Mouse (Mus musculus) left cerebral cortex, postnatal 36 days (tissue): ENCODE measurements at regions not wholly inside any gene's neighbourhood (a gene's known extent, or its start where the extent isn't known, plus 50 kb on each side); places are given as distances from the start of the nearest gene placed in this dataset.

Experiments
- DNase-seq, 2 experiments: peaks; one replicate each; pipeline ENCODE4 v3.0.0; 2021 to 2022; ENCODE audit warnings: low spot score in 2 of 2, mixed read lengths in 1 of 2
- intact Hi-C: fragments of 180-260 bp; cut with DNase I; formaldehyde crosslinking; loops from one replicate; pipeline ENCODE4 v1.15.1; 2025

DNA sequence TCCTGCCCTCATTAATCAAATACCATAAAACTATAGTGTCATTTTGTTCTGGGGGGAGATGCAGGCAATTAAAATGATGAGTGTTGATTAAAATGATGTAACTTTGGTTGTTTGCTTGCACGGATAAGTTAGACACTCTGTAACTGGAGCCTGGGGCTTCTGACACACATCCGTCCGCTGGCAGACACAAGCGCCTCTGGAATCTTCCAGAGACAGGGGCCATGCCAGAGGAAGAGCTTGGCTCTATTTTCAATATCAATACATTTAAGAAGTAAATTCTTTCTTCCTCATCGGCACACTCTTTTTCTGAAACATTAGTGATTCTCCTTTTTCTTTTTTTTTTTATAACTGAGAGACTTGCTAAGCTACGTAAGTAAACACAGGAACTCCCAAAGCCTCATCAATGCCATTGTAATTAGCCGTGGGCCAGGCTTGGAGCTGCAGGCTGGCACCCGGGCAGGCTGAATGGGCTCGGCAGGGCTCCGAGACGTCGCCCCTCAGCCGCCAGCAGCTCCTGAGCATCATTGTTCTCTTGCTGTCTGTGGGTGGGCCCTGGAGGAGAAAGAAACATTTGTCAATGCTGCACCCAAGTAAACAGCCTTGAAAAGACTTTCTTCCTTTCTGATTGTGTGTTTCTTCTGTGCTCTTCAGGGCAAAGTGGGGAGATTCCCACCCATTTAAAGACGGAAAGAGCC, 151.4 kb upstream of the A230072I06Rik start:
- DNase-seq, result no peak
- intact Hi-C loops, result no loop called here

DNA sequence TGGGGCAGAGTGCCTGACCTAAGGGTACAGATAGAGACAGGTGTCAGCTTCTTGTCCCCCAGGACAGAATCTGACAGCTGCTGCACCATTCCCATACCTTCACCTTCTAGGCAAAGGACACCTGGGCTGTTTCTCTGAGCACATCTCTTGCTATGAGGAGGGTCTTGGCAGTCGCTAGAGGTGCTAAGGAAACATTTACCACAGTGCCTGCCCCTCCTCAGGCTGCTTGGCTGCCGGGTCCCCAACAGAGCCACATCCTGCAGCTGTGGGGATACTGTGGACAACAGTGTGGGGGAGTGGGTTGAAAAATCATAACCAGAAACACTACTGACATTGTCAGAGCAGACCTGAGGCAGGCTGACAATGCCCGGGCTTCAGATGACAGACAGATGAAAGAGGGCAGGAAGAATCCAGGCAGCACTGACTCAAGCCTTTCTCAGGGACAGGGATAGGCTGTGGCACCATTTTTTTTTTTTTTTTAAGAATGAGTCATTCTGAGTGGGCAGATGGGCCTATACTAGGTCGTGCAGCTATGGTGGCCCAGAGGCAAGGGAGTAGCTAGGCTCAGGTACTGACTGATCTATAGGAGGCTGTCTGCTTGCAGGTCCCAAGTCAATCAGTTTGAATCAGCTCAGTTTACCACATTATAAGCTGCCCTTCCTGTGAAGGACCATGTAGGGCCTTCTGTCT, 150.7 kb upstream of the A230072I06Rik start:
- no peak for DNase-seq
- intact Hi-C loops, result no loop called here

DNA sequence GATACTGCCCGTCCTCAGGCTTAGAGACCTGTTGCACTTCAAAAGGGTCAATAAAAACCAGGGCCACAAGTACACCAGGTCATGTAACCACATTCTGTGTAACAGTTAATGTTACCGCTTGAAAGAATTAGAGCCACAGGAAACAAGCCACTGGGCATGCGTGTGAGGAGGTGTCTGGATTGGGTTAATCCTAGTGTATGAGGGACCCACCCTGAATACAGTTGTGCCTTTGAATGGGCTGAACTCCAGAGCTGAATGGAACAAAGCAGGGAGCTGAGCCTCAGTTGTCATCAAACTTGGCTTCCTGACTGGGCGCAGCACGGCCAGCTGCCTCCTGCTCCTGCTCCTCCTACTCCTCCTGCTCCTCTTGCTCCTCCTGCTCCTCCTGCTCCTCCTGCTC, 148.0 kb upstream of the A230072I06Rik start:
- intact Hi-C loops, result no loop called here
- no peak for DNase-seq

DNA sequence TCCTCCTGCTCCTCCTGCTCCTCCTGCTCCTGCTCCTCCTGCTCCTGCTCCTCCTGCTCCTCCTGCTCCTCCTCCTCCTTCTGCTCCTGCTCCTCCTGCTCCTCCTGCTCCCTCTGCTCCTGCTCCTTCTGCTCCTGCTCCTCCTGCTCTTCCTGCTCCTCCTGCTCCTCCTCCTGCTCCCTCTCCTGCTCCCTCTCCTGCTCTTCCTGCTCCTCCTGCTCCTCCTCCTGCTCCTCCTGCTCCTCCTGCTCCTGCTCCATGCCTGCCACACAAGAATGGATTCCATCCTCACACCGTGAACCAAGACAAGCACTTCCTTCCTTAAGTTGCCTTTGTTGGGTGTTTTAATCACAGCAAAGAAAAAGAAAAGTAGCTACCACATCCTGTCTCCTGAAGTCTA, 144.4 kb upstream of the A230072I06Rik start:
- DNase-seq, result no peak
- intact Hi-C loops, result no loop called here

DNA sequence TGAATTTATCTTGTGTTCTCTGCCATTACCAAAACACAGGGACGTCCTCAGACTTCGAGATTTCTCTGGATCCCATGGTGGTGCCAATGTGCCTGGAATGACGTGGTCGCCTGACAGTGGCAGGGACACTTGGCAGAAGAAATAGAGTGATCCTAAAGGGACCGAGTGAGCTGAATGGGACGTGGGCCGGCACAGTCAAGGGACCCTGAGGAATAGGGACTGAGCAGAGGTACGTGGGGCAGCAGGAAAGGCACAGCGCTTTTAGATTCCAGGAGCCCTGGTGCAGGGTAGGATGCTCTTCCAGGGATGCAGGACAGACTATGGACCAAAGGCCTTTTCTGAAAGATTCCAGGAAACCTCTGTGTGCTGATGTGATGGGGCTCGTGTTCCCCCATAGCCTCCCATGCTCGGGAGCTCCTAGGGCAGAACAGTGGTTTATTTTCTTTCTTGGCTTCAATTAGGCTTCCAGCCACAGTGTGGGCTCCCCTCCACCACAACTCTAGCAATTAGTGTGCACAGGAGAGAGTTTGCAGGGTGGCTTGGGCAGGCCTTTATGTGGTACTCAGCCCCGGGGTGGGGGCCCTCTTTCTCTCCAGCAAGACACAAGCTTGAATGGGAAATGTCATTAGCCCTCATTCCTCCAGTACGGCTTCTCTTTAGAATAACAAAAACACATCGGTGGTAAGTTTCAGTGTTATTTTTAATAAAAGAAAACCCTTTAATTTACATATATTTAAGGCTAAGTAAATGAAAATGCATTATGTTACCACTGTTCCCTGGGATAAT, 143.0 kb upstream of the A230072I06Rik start:
- DNase-seq, result no peak

DNA sequence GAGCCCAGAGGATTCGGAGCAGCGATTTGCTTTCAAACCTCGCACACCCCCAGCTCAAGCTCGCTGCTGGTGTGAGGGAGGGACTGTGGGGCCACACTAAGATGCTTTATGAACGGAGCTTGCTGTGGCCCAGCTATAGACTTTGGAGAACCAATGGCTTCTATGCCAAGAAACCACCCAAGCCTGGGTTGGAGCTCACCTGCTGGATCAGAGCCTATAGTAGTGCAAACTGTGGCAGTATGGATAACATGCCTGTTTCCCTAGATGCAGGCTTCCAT, 142.5 kb upstream of the A230072I06Rik start:
- DNase-seq, result no peak
- intact Hi-C loops, result no loop called here

More for the DNA sequence above, 143.0 kb upstream of the A230072I06Rik start:
- intact Hi-C loops, result no loop called here

DNA sequence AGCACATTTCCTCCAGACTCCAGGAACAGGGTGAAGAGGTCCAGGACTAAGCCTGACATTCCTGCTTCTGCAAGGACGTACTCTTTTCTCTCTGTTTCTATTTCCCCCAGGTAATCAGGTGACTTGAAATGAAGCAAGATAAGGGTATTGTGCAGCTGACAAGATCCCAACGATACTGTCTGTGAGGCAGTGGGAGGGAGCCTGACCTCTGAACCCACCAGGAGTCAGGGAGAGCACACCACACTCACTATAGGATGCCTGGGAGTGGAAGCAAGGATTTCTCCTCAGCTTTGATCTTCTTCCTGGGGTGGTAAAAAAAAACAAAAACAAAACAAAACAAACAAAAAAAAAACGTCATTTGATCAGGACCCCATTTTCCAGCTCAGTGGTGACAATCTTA, 141.1 kb upstream of the A230072I06Rik start:
- DNase-seq, result no peak
- intact Hi-C loops, result no loop called here

DNA sequence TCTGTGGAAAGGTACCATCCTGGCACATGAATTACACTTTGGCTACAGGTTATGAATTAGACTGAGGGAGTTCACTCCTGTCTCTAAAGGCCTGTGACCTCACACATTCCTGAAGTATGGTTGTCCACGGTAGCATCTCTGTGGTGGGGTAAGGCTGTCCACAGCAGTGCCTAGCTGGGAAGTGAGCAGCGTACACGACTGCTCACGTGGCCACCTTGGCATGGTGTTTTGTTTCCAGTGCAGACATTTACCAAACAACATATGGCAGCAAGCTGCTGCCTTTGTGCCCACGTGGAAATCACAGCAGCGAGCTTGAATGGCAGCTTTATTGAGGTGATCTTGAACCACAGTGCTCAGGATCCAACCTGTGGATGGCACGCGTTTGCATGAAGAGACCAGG, 140.7 kb upstream of the A230072I06Rik start:
- no peak for DNase-seq
- intact Hi-C loops, result no loop called here

DNA sequence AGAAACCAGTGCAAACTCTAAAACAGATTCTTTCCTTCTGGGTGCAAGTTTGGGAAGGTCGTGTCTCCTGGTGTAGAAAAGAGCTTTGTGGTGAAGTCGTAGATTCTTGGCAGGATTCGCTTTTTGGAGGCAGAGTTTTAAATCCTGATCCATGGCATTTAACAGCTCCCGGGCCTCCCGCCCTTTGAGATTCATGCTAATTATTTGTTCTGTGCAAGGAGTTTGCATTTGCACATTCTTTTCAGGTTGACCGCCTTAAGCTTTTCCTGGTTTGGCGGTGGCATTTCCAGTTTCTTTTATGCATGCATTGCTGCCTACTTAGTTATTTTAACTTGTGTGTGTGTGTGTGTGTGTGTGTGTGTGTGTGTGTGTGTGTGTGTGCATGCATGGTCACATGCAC, 126.9 kb upstream of the A230072I06Rik start:
- intact Hi-C loops, result no loop called here
- no peak for DNase-seq

DNA sequence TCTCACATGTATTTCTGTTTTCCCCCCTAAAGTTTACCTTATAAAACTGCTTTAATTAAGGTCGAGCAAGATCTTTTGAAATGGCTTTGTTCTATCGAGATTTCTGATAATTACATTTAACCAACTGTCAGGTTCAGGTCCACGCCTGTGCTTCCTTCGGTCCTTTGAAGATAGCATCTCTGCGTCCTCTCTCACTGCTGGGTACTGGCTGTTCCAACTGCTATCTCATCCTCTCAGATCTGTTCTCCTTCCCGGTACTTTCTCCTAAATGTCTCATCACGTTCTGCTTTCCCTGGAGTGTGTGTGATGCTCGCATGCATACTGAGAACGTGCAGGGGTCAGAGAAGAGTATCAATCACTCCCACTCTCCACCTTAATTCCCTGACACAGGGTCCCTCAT, 125.8 kb upstream of the A230072I06Rik start:
- DNase-seq, result no peak
- intact Hi-C loops, result no loop called here

DNA sequence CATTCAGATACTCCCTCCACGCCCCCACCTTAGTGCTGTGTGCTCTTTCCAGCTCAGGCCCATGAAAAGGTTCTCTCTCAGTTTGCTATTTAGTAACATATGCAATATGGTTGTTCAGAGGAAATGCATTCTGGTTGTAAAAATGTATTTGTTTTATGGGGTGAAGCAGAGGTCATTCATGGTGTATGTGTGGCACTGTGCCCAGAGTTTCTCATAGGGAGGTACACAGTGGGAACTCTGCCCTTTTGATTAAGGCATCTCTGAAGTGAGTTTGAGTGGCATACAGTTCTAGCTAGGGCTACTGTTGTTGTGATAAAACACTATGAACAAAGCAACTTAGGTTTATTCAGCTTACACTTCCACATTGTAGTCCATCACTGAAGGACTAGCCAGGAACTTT, 121.7 kb upstream of the A230072I06Rik start:
- intact Hi-C loops, result no loop called here
- no peak for DNase-seq

DNA sequence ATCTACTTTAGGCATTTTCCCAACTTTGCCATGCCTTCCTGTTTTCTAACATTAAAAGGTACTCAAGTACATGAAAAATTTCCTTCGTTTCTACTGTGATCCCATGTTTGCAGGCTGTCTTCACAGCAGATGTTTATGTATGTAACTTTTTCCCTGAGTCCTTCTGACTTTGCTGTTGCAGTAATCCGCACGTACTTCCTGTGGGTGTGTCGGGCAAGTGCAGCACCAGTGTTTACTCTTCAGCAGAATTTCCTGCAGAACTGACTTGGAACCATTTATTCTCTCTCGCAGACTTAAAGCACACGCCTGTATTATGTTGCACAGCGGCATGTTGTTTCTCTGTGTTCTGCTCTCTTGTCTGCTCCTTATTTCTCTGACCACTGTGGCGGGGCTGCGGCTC, 120.4 kb upstream of the A230072I06Rik start:
- intact Hi-C loops, result no loop called here
- no peak for DNase-seq

DNA sequence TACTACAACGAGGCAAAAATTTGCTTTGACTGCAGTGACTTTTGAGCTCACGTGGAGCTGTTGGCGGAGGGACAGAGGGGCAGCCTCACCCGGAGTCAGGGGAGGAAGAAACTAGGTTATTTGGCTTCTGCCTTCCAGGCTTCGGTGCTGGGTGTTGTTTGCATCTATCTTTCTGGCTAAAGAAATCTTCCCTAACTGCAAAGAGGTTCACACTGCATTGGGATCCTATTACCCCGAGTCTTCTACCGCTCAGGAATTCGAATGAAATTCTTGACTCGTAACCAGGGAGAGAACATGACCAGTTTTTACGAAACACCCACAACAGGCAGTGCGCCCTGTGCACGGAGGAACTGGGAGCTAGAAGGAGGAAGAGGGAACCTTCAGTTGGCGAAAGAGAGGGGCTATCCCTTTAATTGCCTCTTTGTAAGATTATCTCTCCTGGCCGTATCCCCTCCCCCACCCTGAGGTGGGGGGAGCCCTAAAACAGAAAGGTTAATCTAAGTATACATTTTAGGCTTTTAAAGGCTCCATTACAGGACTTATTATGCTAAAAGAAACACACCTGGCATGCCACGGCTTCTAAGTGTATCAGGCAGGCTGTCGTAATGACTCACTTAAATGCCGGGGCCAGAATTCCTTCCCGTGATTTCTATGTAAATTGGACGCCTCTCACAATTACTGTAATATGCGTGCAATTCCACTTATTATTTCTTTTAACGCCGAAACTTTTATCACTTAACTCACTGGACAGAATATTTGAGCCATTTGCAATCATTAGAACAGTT, 115.5 kb upstream of the A230072I06Rik start:
- DNase-seq, result no peak
- intact Hi-C loops, result loop anchor here (10.0 kb wide), 1 partner anchor 168 kb away; no protein-coding TSS in a partner anchor

DNA sequence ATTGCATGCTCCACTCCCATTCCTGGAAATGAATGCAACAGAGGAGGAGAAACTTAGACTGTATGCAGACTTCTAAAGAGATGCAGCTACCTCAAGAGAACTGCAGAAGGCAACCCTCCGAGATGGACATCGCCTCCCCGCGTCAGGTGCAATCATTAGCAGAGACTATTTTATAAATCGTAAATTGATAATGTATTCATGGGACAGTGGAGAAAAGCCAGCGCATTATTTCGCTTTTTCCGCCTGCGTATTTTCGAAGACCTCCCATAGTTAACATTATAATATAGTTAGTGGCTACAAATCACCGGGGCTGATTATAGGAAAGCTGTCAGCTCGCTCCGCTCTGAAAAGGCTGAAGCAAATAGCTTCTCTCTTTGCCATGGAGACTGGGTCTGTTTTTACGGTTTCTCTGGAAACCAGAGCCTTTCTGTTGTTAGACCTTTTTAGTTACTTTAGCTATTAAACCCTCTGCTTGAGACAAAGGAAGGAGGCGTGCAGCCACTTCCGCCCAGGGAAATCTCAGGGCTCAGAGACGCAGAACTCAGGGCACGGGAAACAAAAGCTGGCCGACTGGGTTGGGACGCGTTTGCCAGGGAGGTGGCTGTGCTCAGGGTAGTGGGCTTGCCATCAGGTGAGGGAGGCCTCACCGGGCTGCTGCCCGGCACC, 113.0 kb upstream of the A230072I06Rik start:
- peak in 1 of 2 experiments; percentile 7 for DNase-seq
- intact Hi-C loops, result loop anchor here (10.0 kb wide), 1 partner anchor 171 kb away; no protein-coding TSS in a partner anchor

DNA sequence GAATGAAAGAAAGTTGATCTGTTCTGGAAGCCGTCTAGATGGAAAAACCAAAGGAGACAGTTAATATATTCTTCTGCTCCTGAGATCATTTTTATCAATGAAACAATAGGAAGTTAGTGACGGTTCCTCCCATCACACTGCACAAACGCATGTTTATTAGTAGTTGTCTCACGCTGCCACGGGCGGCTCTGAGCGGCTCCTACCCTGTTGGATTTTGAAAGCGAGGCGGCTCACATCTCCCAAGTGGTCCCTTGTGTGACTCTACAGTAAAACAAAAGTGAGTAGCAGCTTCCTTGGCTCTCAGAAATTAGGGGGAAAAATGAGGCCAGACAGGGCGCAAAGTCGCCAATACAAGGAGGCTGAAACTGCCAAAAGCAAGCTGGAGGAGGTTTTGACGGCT, 106.8 kb upstream of the A230072I06Rik start:
- intact Hi-C loops, result no loop called here
- DNase-seq, result no peak

DNA sequence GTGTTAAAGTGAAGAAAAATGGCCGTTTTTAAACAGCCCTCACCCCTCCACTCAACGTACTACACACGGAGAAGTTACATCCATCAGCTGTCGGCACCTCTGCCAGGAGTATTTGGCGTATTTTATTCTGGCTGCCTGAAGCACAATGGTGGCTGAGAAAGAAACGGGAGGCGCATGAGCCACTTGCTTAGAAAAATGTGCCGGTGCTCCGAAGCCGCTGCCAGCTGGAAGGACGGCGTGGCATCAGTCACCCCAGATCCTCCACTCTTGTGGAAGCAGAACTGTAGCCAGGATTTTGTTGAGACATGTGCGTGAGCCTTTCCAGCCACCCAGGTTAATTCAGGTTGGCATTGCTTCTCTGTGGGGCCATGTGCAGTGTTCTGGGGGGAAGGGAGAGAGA, 103.1 kb upstream of the A230072I06Rik start:
- no peak for DNase-seq

DNA sequence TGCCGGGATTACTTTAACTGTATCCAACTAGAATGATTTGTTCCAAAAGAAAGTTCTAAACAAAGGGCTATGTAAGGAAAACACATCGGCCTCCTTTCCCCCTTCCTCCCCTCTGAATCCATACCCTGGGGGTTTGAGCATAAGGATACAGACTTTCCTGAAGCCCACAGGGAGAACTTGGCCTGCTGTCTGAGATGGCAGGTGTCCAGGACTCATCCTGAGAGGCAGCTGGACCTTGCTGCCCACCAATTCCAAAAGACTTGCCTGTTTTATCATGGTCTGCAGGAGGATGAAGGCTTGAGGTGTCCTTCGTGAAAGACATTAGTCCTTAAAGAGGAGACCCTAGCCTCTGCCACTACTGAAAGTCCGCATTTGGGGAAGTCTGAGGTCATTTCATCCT, 94.0 kb upstream of the A230072I06Rik start:
- no peak for DNase-seq
- intact Hi-C loops, result no loop called here

More for the DNA sequence above, 103.1 kb upstream of the A230072I06Rik start:
- intact Hi-C loops, result no loop called here

DNA sequence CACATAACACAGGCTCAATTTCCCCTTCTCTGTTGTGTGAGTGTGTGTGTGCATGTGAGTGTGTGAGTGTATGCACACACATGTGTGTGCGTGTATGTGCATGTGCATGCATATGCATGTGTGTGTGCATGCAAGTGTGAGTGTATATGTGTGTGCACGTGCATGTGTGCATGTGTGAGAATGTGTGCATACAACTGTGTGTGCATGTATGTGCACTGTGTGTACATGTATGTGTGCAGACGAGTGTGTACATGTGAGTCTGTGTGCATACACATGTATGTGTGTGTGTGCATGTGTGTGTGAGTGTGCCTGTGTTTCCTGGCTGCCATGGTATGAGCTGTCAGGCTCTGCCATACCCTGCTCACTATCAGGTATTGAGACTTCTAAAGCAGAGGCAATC, 91.3 kb upstream of the A230072I06Rik start:
- intact Hi-C loops, result no loop called here

DNA sequence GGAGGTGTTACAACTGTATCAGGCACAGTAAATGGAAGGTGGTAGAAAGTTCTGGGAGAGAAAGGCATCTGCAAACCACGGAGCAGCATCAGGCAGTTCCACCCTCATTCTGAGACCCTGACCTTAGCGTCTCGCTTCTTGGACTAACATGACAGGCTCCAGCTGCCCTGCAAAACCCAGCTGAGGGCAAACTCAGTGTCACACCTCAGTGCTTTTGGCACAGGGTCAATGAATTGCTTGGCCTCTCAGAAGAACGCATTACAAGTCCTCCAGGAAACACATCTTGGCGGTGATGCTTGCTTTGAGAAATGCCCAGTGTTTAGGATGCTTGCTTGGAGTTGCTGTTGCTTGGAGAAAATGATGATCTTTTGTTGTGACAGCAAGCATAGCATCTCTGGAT, 90.2 kb upstream of the A230072I06Rik start:
- intact Hi-C loops, result no loop called here
- DNase-seq, result no peak

More for the DNA sequence above, 91.3 kb upstream of the A230072I06Rik start:
- DNase-seq, result no peak

DNA sequence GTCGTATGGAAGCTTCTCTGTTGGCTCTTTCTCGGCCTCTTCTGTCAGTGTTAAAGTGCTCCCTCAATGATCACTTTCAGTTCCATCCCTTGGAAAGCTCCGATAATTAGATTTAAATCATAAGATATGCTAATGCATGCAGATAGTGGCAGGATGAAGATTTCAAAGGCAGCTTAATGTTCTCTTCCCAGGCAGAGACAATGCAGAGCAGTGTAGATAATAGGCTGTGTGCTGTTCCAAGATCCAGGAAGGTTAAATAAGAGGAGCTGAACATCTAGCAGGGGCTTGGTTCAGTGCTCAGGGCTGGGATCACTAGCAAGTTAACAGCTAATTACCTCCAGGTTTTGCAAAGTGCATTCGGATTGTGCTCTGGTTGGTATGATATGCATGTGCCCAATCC, 89.7 kb upstream of the A230072I06Rik start:
- no peak for DNase-seq
- intact Hi-C loops, result no loop called here
